Mouse (Mus musculus) bone marrow macrophage, adult 2 months (primary cell): Measurements from ENCODE around the gene Slc39a8. TPM values are rescaled to one million over a fixed set of nuclear protein-coding genes. Genes with fewer than 3 reads are reported as not detected.

Experiments
- H3K27ac ChIP-seq: 2 replicates; pipeline ENCODE4 v1.5.1; 2012; ENCODE audit warnings: low read depth, low read length; ENCODE audit not compliant: insufficient read depth
- H3K4me1 ChIP-seq: 2 replicates; pipeline ENCODE4 v1.6.1; 2012; ENCODE audit warnings: low read length; ENCODE audit not compliant: control insufficient read depth, insufficient read depth
- H3K4me3 ChIP-seq: 2 replicates; pipeline ENCODE4 v1.5.1; 2012; ENCODE audit warnings: mild to moderate bottlenecking, low read length, moderate library complexity; ENCODE audit not compliant: insufficient read depth
- CTCF ChIP-seq: IDR thresholded peaks from 2 replicates; pipeline ENCODE4 v1.5.1; 2012; ENCODE audit warnings: low read depth, mild to moderate bottlenecking, low read length, moderate library complexity
- POLR2A ChIP-seq: IDR thresholded peaks from 2 replicates; pipeline ENCODE4 v1.6.1; 2012; ENCODE audit warnings: mild to moderate bottlenecking, low read depth, low read length, borderline replicate concordance
- polyA plus RNA-seq: library from polyadenylated mRNA; stranded (reverse); fragments of >200 nt; gene quantifications from 2 replicates; pipeline ENCODE4 v1.2.4, GENCODE M21; 2012; ENCODE audit not compliant: missing spikeins, insufficient read depth, insufficient read length

Gene Slc39a8
- polyA plus RNA-seq, 1 experiment: 7.2 TPM

DNA sequence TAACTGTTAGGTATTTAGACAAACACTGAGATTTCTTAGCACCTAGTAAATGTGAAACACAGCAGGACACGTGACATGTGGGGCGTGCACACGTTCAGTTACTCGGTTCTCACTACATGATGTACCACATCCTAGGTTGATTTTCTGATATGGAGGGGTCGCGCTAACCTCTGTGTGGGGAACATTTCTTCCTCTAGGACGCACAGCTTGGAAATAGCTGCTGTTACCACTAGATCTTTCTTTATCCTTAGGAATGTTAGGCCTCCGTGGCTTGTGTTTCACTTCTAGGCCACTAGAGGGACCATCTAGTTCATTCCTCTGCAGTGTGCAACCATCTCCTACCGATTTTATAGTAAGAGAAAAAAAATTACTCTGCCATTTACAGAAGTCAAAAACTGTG, 37.7 kb downstream of the Slc39a8 start:
- Histone ChIP-seq H3K4me1 (no peaks in the 10 kb centered on the region), H3K27ac (no peak overlapping the region), H3K4me3 (no peak overlapping the region)
- no peak for TF ChIP-seq CTCF
- no peak for TF ChIP-seq POLR2A

- H3K27ac ChIP-seq: no peak overlapping the region
- no peak for TF ChIP-seq CTCF
- no peak for TF ChIP-seq POLR2A
- no peaks in the 10 kb centered on the region for H3K4me1 ChIP-seq
- H3K4me3 ChIP-seq: no peak overlapping the region
Measured at GRCm38 (mm10) chr3:135869041-135869440, 44.0 kb downstream of the Slc39a8 start.

- Histone ChIP-seq H3K27ac (no peak overlapping the region), H3K4me3 (no peak overlapping the region), H3K4me1 (no peaks in the 10 kb centered on the region)
- TF ChIP-seq CTCF (no peak), POLR2A (no peak)
Measured at GRCm38 (mm10) chr3:135872325-135872724, 47.2 kb downstream of the Slc39a8 start.

DNA sequence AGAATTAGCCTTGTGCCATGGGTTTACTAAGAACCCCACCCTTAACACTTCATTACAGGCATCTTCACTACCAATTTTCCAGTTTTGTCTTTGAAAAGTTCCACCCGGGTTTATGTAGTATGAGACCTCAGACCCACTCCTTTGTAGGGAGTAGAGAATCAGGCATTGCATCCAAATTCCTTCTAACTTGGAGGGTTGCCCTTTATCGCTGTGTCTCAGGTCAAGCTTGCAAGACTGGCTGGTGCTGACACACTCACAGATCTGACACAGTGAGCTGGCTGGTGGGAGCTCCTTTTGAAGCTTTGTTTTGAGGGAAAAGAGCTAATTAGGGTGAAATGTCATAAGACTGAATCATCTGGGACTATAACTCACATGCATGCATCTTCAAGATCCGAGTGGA, 48.5 kb downstream of the Slc39a8 start:
- Histone ChIP-seq H3K27ac (no peak overlapping the region), H3K4me3 (no peak overlapping the region), H3K4me1 (peaks cover 4% of the 10 kb centered on the region; the same call in 1 of the 2 replicates)
- TF ChIP-seq CTCF: no peak
- TF ChIP-seq POLR2A: no peak

DNA sequence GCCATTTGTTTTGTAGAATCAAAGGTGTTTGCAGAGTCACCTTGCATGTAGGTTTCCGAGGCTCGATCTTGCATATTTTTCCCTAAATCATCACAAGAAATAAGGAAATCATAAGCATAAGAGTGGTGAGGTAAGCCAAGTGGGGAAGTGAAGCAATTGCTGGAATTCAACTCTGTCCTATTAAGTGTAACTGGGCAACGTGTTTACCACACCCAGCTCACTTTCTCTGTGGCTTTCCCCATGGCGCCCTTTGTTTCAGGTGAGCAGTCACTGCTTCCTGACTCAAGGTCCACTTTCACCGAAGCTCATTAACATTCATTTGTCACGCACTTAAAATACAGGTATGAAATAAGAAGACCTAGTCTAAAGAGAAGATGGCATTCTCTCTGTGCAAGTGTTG, 53.0 kb downstream of the Slc39a8 start:
- Histone ChIP-seq H3K4me3 (no peak overlapping the region), H3K4me1 (peaks cover 4% of the 10 kb centered on the region; the same call in 1 of the 2 replicates), H3K27ac (no peak overlapping the region)
- TF ChIP-seq CTCF (no peak), POLR2A (no peak)

- no peak for TF ChIP-seq POLR2A
- TF ChIP-seq CTCF: no peak
- Histone ChIP-seq H3K27ac (no peak overlapping the region), H3K4me1 (no peaks in the 10 kb centered on the region), H3K4me3 (no peak overlapping the region)
Measured at GRCm38 (mm10) chr3:135885927-135886658, 61.0 kb downstream of the Slc39a8 start.

GRCm38 (mm10) chr3:135886659-135887027, 61.6 kb downstream of the Slc39a8 start:
- TF ChIP-seq CTCF: no peak
- TF ChIP-seq POLR2A: no peak
- H3K27ac ChIP-seq: no peak overlapping the region
- no peaks in the 10 kb centered on the region for H3K4me1 ChIP-seq
- no peak overlapping the region for H3K4me3 ChIP-seq

GRCm38 (mm10) chr3:135887033-135887855, 62.2 kb downstream of the Slc39a8 start:
- no peak for TF ChIP-seq POLR2A
- TF ChIP-seq CTCF: no peak
- Histone ChIP-seq H3K4me3 (no peak overlapping the region), H3K27ac (no peak overlapping the region), H3K4me1 (no peaks in the 10 kb centered on the region)

DNA sequence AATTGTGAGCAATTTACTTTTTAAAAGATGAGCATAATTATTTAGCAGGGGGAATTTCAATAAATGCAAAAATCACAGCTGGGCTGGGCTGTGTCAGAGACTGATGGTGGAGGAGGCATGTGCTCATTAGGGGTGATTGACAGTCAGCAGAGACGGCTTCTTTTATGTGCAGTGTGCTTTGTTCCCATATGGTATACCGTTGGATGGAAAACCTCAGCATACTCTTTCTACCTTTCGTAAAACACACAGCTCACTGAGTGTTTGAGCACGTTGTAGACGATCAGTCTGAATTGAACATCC, 62.7 kb downstream of the Slc39a8 start:
- Histone ChIP-seq H3K4me3 (no peak overlapping the region), H3K27ac (no peak overlapping the region), H3K4me1 (no peaks in the 10 kb centered on the region)
- TF ChIP-seq CTCF (no peak), POLR2A (no peak)

DNA sequence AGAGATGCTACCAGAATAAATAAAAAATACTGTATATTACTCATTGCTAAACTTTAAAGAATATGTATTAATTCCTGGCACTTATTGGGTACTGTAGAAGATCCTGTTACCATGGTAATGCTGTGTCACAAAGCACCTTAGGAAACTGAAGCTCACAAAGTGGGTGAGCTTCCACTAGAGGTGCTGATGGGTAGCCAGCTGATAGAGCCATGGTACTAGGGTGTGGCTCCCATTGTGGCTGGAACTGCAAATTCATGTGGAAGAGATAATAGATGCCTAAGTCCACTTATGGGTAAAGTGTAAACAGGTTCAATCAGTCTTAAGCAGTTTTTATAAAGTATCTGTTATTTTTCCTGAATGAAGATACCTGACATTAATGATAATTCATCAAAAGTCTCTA, 64.3 kb downstream of the Slc39a8 start:
- Histone ChIP-seq H3K4me1 (no peaks in the 10 kb centered on the region), H3K4me3 (no peak overlapping the region), H3K27ac (no peak overlapping the region)
- TF ChIP-seq POLR2A (no peak), CTCF (no peak)

GRCm38 (mm10) chr3:135903366-135903765, 78.3 kb downstream of the Slc39a8 start:
- Histone ChIP-seq H3K27ac (no peak overlapping the region), H3K4me1 (no peaks in the 10 kb centered on the region), H3K4me3 (no peak overlapping the region)
- TF ChIP-seq CTCF: no peak
